Mouse (Mus musculus): ENCODE results near the gene Dnajc4. TPM values are rescaled to one million over a fixed set of nuclear protein-coding genes. Genes with fewer than 3 reads are reported as not detected.

Gene Dnajc4
- 10 to 100 TPM; 24.7 to 27.9 TPM for total RNA-seq (2021)
- long read RNA-seq, transcript Dnajc4-201 (6 exons, 1,074 nt) = major isoform, 6 of 15 reads
- long read RNA-seq, partial matches to known transcripts = 2 of 15 reads
- long read RNA-seq, other reads (novel, unspliced or antisense) = 7 of 15 reads

DNA sequence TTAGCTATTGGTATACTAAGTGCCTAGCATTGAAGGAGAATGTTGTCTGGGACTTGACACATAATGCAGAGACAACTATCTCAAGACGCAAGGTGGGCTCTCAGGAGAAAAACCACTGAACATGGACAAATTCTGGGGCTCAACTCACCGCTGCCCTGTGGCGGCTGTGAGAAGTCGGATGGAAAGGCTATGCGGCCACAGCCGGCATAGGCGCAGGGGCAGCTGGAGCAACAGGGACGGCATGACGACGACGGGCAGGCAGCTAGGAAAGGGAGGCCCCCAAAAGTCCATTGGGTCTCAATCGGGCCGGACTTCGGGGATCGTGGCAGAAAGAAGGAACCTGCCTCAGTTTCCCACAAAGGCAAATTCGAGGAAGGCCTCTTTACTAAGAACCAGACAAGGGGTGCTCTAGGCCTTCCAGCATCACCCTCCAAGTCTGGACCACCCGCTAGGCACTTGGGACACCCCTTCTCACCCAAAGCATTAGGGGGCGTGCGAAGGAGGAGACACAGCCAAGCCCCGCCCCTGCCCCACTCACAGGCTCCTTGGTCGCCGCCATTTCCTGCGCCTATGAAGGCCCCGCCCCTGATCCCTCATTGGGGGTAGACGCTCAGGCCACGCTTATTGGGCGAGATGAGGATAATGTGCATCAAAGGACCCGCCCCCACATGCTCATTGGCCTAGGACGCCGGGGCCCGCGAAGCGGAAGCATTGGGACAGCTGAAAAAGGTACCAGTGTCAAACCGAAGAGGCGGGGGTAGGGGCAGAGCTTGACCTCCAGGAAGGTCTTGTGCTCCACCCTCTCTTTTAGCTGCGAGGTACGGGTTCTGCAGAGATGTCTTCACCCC lies at the start of gene Dnajc4:
Dnajc4 (minus strand) TSS at position 562 of the 848 bp plus-strand sequence.
- DNase-seq (ENCODE audit: low spot score in 2 of 2) = peak; percentile 94 to 97

DNA sequence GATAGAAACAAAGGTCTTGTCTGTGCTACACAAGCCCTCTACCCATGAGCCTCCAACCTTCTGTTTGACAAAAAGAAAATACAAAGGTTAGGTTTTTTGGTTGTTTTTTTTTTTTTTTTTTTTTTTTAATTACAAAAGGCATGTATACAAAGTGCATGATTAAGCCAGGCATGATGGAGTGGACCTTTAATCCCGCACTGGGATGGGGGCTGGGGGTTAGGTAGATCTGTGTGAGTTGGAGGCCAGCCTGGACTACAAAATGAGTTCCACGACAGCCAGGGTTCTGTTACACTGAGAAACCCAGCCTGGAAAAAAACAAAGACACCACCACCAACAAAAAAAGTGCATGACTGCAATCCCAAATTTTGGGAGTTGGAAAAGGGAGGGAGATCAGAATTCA lies 48.8 kb upstream of the Dnajc4 start:
- DNase-seq (ENCODE audit: low spot score in 2 of 2) = no peak

DNA sequence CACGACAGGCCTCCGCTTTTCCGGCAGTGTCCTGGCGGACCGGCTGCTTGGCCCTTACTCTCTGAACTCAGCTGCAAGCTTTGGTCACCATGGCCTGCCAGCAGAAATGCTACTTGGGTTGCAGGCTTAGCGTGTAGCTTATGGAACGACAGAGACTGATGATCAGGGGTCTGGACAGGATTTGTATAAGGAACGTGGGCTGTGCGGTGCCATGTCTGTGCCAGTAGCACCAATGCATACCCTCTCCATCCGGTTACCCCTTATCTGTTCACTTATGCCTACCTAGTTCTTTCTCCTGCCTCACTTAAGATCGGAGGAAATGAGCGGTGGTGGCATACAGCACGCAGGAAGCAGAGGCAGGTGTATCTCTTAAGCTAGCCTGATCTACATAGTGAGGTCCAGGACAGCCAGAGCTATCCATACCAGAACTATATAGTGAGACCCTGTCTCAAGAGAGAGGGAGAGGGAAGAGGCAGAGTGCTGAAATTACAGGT lies 48.3 kb upstream of the Dnajc4 start:
- DNase-seq (ENCODE audit: low spot score in 2 of 2) = no peak

DNA sequence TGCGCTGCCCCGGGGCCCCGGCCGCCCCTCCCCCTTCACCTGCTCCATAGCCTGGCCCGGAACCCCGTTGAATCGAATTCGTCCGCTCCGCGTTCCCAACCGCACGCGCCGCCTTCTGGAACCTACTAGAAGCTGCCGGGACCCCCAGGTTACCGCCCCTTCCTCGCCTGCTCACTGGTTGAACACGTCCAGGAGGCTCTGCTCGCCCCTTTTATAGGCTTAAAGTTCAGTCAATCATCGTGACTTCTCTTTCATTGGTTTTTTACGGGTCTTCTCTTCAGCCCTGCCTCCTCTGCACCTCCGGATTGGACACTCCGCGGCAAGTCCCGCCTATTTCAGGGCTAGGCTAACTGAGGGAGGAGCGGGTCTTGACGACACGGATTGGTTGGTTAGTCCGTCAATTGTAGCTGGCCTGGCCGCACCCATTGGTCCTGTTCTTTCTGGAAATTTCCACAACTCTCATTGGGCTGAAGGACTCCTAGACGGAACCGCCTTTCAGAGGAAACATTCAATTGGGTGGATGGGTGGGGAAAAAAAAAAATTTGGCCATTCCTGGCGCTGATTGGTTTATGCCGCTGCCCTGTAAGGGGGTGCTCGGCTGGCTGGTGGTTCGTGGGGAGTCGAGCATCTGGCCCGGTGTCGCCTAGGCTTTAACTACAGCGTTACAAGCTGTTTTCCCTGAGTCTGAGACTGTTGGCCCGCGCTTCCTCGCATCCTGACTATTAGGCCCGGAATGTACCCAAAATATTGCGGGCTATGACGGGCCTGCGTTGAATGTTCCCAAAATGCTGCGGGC lies 47.7 kb upstream of the Dnajc4 start, which contains the start of gene Stip1:
Stip1 (minus strand) TSS at position 127 of the 796 bp plus-strand sequence.
- peak; percentile 100 for DNase-seq (ENCODE audit: low spot score in 2 of 2)

DNA sequence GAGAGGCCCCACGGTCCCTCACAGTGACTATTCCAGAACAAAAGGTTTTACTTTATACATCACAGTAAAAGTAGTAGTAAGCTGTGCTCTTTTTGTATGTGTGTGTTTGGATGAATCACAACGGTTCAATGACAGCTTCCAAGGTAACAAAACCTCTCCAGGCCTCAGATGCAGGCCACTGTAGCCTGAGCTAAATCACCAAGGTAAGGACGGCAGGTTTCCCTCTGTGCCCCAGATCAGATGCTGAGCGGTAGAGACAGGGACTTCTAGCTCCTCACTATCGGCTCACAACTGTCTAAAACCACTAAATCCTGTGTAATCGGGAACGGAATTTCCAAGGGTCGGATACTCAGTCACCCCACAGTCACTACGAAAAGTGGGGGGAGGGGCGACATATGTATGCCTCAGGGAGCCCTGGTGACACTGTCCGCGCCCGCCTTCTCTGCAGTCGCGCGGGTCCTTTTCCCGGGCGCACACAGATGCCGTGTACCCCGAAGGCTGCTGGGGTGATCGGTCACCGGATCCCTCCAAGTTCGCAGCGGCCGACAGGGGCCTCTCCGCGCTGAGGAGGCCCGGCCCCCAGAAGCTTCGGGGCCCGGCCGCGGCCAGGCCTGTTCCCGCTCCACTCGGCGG lies 46.8 kb upstream of the Dnajc4 start:
- DNase-seq (ENCODE audit: low spot score in 2 of 2) = peak; percentile 32 to 58

DNA sequence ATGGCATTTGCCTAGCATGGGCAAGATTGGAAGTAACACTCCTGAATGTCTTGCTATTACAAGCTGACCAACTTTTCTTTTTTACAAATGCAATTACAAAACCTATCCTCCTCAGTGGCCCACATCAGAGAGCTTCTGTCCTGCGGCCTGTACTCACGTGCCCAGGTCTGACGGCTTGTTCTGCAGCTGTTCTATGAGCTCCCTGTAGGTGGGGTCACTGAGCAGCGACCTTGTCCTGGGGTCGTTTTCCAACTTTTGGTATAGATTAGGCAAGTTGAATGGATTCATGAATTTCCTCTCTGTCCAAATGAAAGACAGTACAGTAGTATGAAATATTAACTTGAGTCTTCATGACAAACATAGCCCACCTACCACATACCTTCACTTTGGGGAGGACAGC lies 41.6 kb upstream of the Dnajc4 start:
- DNase-seq (ENCODE audit: low spot score in 2 of 2) = no peak

DNA sequence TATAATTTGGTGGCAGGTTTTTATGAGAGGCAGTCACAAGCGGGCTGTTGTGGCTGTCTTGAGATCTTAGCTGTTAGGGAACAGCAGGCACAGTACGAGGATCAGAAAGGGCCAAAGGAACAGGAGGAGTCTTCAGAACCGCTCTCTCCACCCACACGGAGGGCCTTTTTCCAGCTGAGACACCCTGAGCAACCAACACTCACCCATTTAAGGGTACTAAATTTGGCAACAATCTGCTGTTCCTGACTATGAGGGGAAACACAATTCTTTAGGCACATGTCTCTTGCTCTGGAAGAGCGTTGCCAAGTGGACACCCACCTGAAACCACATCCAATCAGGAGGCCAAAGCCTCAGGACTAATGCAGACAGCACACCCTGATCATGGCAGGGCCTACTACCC lies 37.2 kb upstream of the Dnajc4 start:
- peak in 1 of 2 experiments; percentile 54 for DNase-seq (ENCODE audit: low spot score in 2 of 2)

DNA sequence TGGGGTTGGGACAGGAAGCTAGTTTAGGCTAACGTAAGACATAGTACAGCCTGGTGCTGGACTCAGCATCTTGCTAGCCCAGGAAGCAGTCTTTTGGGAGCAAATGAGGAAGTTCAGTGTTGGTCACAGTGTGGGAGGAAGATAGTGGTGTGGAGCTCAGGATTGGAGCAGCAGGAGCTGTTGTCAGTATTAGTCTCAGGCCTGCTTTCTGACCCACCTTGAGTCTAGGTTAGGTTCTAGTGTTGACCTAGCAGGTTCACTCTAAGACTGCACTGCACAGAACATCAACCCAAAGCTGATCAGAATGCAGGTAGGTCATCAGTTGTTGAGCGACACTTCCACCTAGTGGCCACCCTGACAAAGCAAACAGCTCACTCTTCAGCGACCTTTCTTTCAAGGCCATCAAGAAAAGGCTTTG lies 27.9 kb upstream of the Dnajc4 start:
- no peak for DNase-seq (ENCODE audit: low spot score in 2 of 2)

DNA sequence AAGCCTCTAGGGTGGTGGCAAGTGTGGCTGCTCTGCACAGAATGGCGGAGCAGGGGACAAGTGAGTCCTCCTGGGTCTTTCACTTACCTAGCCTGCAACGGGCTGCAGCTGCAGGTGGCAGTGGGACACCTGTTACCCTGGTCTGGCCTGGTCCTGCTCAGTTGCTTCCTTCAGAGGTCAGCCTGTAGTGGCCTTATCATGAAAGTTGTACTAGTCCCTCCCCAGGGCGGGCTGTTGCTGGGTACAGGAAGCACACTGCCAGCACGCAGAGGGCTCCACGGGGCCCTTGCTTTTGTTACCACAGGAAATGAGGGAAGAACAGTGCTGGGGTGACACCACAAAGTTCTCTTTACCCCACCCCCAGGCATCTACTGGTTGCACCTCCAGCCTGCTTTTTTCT lies 26.8 kb upstream of the Dnajc4 start, which contains the start of gene Fermt3:
Fermt3 (minus strand) TSS at position 279 of the 400 bp plus-strand sequence.
- DNase-seq (ENCODE audit: low spot score in 2 of 2) = no peak

DNA sequence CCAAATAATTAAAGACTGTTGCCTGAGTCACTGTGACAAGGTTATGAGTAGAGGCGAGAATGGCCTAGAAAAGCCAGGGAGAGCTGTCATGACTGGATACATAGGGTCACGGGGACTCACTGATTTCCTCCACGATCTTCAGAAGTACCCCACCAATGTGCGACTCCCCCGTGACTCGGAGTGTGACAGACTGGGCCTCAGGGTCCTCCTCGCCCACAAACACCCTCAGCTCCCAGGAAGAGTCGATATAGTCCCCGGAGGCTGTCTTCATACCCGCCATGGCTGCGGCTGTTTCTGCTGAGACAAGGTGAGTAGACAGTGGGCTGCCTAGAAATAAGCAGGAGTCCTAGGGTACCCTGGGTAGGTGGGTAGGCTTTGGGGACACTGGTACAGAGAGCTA lies 26.2 kb upstream of the Dnajc4 start:
- no peak for DNase-seq (ENCODE audit: low spot score in 2 of 2)

DNA sequence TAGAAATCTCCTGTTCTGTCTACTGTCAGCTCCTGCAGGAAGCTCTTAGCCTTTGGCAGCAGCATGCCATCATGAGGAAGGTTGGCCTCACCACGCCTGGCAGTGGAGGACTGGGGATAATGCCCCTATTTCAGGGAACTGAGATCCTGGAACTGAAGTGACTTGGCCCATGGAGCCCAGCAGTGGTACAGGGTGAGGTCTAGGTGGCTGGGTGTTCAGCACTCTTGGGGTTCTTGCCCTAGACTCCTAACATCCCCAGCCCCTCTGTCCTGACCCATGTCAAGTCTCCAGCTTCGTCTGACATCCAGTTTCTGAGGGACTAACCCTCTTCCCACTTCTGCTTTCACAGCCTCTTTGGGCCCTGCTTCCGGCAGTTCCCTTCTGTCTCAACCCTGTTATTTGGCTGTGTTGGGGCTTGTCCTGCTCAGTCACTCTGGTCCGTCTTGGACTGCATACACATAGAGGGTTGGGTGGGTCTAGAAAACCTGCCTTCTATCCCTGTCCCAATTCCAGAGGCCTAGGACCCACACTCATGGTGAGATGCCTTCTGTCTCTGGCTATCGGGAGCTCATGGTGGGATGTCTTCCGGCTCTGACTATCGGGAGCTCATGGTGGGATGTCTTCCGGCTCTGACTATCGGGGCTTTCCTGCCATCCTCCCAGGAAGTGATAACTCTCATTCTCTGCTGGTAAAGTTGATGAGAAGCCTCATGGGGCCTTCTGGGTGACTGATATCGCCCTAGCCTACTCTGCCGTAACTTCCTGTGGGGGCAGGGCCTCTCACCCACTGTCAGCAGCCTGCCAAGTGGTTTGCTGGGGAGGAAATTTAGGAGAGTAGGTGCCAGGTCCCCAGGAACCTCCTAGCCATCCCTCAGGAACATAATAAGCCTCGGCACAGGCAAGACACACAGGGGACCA lies 25.4 kb upstream of the Dnajc4 start:
- no peak for DNase-seq (ENCODE audit: low spot score in 2 of 2)

DNA sequence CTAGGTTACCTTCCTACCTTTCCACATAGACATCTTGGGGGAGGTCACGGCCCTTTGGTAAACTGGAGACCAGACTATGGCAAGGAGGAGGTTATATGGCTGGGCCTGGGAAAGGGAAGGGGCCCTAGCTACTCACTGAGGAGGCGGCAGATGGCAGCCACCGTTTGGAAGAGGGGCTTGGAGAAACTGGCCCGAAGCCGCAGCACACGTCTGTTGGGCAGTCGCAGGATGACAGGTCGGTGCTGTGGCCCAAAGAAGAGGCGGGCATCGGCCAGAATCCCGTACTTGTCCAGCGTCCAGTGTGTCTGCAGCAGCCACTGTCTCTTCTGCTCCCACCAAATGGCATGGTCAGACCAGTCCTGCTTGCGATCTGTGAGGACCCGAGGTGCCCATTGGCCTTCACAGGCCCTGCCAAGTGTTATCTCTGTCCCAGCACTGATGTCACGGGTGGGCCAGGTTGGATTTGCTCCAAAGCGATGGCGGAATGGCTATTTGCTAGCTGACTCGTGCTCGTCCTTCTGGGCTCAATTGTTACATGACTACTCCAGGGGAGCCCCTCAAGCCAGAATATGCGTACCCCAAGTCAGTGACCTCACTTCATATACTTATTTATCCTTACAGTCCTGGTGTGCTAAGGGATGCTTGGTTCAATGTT lies 22.2 kb upstream of the Dnajc4 start:
- DNase-seq (ENCODE audit: low spot score in 2 of 2) = no peak

DNA sequence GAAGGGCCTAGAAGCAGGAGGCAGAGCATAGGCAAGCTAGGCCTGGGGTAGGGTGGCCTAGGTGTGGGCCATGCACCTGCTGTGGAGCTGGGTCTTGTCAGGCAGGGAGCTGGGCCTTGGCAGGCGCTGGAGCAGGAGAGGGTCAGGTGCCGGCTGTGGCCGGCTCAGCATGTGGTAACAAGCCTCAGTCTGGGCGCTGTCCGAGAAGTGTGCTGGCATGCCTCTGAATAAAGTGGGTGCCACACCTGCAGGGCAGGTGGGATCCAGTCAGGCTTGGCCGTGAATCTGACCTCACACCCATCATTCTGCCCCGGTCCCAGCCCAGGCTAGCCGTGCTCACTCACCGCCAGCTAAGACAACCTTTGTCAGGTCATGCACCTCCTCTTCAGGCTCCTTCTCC lies 21.6 kb upstream of the Dnajc4 start:
- no peak for DNase-seq (ENCODE audit: low spot score in 2 of 2)

DNA sequence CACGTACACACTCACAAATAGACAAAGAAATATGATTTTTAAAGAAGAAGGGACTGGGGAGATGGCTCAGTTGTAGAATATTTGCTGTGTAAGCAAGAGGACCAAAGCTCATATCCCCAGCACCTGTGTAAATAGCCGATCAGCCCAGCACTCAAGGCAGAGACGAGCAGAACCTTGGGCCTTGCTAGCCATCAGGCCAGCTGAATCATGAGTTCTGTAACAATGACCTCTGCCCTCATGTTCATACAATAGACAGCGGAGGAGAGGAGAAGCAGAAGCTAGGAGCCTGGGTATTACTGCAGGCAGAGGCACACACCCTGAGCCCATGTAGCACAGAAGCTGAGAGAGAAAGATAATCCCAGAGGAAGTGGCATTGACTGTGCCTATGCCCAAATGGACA lies 20.1 kb upstream of the Dnajc4 start:
- DNase-seq (ENCODE audit: low spot score in 2 of 2) = no peak

DNA sequence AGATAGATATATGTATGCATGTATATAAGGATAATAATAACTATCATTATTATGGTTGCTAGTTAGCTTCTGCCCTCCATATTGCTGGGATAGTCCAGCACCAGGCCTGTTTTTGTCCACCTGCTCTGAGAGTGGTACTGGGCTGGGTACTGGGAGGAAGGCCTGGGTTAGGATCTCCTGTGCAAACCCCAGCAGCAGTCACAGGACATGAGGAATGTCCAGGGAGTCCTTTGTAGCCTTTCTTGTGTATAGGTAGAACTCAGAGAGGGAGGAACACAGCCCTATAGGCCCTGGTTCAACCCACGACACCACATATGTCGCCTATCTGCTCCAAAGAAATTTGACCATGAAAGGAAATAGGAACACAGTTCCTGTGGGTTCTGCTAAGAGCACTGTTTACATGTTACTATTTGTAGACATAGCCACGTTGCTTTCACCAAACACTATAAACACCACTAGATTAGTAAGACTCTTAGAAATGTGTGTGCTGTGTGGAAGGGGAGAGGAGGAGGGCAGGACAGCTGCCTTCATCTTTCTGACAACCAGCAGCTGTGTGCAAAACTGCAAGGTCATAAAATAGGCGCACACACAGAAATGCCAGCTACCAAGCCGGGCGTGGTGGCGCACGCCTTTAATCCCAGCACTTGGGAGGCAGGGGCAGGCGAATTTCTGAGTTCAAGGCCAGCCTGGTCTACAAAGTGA lies 14.7 kb upstream of the Dnajc4 start:
- DNase-seq (ENCODE audit: low spot score in 2 of 2) = no peak

DNA sequence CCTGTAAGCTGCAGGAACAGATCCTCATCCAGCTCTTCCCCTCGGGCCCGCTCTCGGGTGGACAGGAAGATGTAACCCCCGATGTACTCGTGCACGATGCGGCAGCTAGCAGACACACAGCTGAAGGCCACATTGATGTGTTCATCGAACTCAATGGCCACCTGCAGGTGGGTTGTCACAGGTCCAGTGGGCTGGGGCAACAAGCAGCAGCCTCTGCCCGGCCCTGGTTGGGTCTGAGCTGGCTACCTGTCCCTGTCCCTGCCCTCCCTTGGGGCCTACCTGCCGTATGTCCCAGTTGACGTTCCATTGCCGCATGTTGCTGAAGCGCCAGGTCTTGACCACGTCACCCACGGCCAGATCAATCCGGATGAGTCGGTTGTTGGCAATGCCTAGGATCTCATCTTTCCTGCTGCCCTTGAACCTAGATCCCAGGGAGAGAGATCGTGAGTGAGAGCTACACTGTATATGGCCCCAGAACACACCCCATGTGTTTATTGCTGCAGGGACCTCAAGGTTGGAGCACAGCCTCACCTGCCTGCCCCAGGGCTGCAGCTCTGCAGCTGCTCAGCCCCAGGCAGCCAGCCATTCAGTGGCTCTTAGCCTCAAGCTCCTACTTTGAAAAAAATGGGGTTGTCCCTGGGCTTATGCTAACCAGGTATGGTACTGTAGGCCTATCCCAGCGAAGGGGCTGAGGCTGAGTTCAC lies 7.1 kb upstream of the Dnajc4 start:
- DNase-seq (ENCODE audit: low spot score in 2 of 2) = no peak

DNA sequence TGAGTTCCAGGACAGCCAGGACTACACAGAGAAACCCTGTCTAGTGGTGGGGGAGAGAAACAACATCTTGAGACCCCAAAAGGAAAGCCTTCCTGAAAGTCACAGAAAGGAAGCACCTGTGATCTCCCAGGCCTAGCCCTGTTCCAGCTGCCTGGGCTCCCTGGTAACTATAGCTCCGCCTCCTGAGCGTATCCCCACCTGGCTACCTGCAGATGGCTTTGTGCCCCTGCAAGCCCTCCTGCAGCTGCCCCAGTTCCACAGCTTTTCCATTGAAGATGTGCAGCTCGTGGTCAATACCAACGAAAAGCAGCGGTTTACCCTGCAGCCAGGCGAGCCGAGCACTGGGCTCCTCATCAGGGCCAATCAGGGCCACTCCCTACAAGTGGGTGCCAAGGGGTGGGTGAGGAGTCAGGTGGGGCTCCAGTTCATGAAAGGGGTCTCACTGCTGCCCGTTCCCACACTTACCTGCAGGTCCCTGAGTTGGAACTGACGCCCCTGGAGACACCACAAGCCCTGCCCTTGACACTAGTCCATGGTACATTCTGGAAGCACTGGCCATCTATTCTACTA lies 5.4 kb upstream of the Dnajc4 start:
- no peak for DNase-seq (ENCODE audit: low spot score in 2 of 2)

DNA sequence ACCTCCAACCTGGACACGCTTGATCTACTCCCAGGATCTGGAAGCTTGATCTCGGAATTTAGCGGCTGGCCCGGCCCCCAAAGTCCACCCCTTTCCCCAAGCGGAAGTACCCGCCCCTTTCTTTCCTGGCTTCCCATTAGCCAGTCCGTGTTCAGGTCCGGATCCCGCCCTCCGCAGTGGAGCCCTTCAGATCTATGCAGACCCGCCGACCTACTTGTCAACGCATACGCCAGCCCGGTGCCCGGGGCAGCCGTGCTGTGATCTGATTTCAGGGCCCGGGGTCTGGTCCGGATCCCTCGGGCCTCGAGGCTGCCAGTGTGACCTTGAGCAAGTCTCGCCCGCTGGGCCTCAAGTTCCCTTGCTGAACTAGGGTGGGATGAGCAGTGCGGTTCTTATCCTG lies 3.6 kb upstream of the Dnajc4 start, which contains the start of the genes Nudt22 and Trpt1:
Nudt22 (minus strand) TSS at position 112 of the 400 bp plus-strand sequence.
Trpt1 (plus strand) TSS at position 126 of the 400 bp plus-strand sequence.
- peak; percentile 82 to 88 for DNase-seq (ENCODE audit: low spot score in 2 of 2)

Data from layer of hippocampus, adult 18-20 months (tissue).